ENCODE assay signal across 26 mouse cellular contexts in the genomic region with DNA sequence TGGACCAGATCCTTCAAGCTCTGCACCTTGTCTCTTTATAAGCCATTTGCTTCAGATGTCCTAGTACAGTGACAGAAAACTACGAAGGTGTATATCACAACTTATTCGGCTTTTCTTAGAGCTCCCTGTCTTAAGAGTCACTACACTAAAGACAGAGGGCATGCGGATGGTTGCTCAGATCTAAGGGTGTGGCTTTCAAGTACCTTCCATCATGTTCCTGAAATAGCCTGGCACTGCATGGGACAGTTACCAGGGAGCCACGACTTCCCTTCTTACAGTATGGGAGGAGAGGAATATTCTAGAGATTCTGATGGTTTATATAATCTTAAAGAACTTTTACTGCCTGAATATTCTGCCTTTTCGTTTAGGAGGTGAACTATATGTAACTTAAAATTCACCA.
DNase-seq lines count a peak whose midpoint lies in the region; ATAC-seq and TF ChIP-seq lines count a peak whose summit lies in the region.
"Had no signal": no experiment of that assay in that cellular context is flagged by ENCODE, and none has a peak within 500 bp of the region (broad histone marks: within the 10 kb centered on the region; RNA-seq: fewer than 3 reads in every experiment).

No protein-coding gene starts in this region.

- H3K9me3 ChIP-seq in heart, embryonic 11.5 days (replicated peaks; ENCODE audit: control insufficient read depth, low read length) = no peaks in the 10 kb centered on the region
- no peaks in the 10 kb centered on the region for H3K9me3 ChIP-seq in heart, embryonic 14.5 days (ENCODE audit: control insufficient read depth, low read length)
- H3K9me3 ChIP-seq in heart, embryonic 12.5 days (replicated peaks) = no peaks in the 10 kb centered on the region
- H3K9me3 ChIP-seq in heart, embryonic 16.5 days (replicated peaks; ENCODE audit: control insufficient read depth, low read length) = no peaks in the 10 kb centered on the region
- H3K9me3 ChIP-seq: embryonic facial prominence, embryonic 10.5 days; embryonic facial prominence, embryonic 12.5 days; forebrain, embryonic 10.5 days had no signal

- H3K4me3 ChIP-seq in heart, embryonic 11.5 days (ENCODE audit: low read depth, low read length) = no peak overlapping the region
- H3K4me3 ChIP-seq in heart, embryonic 14.5 days (ENCODE audit: control insufficient read depth in 1 of 2, insufficient read depth in 1 of 2, low read depth in 1 of 2, low read length in 2 of 2) = no peak overlapping the region
- H3K4me3 ChIP-seq in heart, embryonic 12.5 days = no peak overlapping the region
- H3K4me3 ChIP-seq in heart, embryonic 16.5 days (ENCODE audit: low read length) = no peak overlapping the region
- H3K4me3 ChIP-seq in embryonic fibroblast, embryonic 13.5 days (ENCODE audit: insufficient read depth, low read length) = no peak overlapping the region
- H3K4me3 ChIP-seq: embryonic facial prominence, embryonic 10.5 days; embryonic facial prominence, embryonic 12.5 days; erythroblast, embryonic 14.5 days; forebrain, embryonic 10.5 days; forebrain, embryonic 12.5 days had no signal

- H3K4me1 ChIP-seq in heart, embryonic 11.5 days (ENCODE audit: control insufficient read depth, insufficient read depth, low read length) = peaks cover 13% of the 10 kb centered on the region
- H3K4me1 ChIP-seq in heart, embryonic 14.5 days (ENCODE audit: control insufficient read depth in 2 of 2, insufficient read depth in 2 of 2, low read length in 2 of 2) = peaks cover 6 to 48% of the 10 kb centered on the region in 2 experiments
- H3K4me1 ChIP-seq in heart, embryonic 12.5 days (replicated peaks) = peaks cover 43% of the 10 kb centered on the region
- peaks cover 25% of the 10 kb centered on the region for H3K4me1 ChIP-seq in heart, embryonic 16.5 days (ENCODE audit: control insufficient read depth, insufficient read depth, low read length)
- peaks cover 19% of the 10 kb centered on the region for H3K4me1 ChIP-seq in embryonic fibroblast, embryonic 13.5 days (ENCODE audit: control insufficient read depth, insufficient read depth, low read length)
- H3K4me1 ChIP-seq: forebrain, embryonic 12.5 days had no signal

- no peak for ATAC-seq in heart, embryonic 11.5 days (replicated peaks; ENCODE audit: insufficient number of reproducible peaks, low FRiP score, low TSS enrichment)
- ATAC-seq in heart, embryonic 14.5 days (ENCODE audit: insufficient number of reproducible peaks, insufficient read depth, low FRiP score, low read depth) = no peak
- no peak for ATAC-seq in heart, embryonic 12.5 days (ENCODE audit: insufficient number of reproducible peaks, low FRiP score)
- peak; percentile 78; the same call in 1 of the 2 replicates for ATAC-seq in heart, embryonic 16.5 days (replicated peaks; ENCODE audit: extremely low read depth, insufficient read depth, low FRiP score)
- ATAC-seq: activated CD4-positive, CD25-positive, alpha-beta regulatory T cell, adult 4 months; CD4-positive, CD25-positive, alpha-beta regulatory T cell, adult 4 months; forebrain, embryonic 14.5 days; Patski had no signal

- H3K4me2 ChIP-seq in heart, embryonic 11.5 days = no peak overlapping the region
- H3K4me2 ChIP-seq in heart, embryonic 14.5 days (ENCODE audit: low read length) = peak overlapping the region; percentile 14; the same call in 1 of the 2 replicates
- H3K4me2 ChIP-seq in heart, embryonic 12.5 days = no peak overlapping the region
- H3K4me2 ChIP-seq in heart, embryonic 16.5 days (ENCODE audit: low read depth, low read length) = peak overlapping the region; percentile 19; the same call in 1 of the 2 replicates
- H3K4me2 ChIP-seq: embryonic facial prominence, embryonic 12.5 days; forebrain, embryonic 12.5 days had no signal

- no peaks in the 10 kb centered on the region for H3K27me3 ChIP-seq in heart, embryonic 11.5 days (ENCODE audit: control insufficient read depth, insufficient read depth, low read length)
- no peaks in the 10 kb centered on the region for H3K27me3 ChIP-seq in heart, embryonic 14.5 days (ENCODE audit: control insufficient read depth, insufficient read depth, low read length)
- H3K27me3 ChIP-seq in heart, embryonic 12.5 days (replicated peaks) = no peaks in the 10 kb centered on the region
- no peaks in the 10 kb centered on the region for H3K27me3 ChIP-seq in heart, embryonic 16.5 days (ENCODE audit: control insufficient read depth, insufficient read depth, low read length)
- H3K27me3 ChIP-seq: embryonic facial prominence, embryonic 12.5 days; forebrain, embryonic 12.5 days; Patski had no signal

- peak overlapping the region; percentile 12; the same call in 1 of the 2 replicates for H3K27ac ChIP-seq in heart, embryonic 11.5 days (ENCODE audit: low read depth, low read length)
- H3K27ac ChIP-seq in heart, embryonic 14.5 days (replicated peaks in 1 of 2; ENCODE audit: control insufficient read depth in 1 of 2, insufficient read depth in 1 of 2, low read depth in 2 of 2, low read length in 2 of 2) = no peak overlapping the region
- H3K27ac ChIP-seq in heart, embryonic 12.5 days (ENCODE audit: poor library complexity, severe bottlenecking) = no peak overlapping the region
- H3K27ac ChIP-seq in heart, embryonic 16.5 days (ENCODE audit: low read length) = no peak overlapping the region
- peak overlapping the region; percentile 78 for H3K27ac ChIP-seq in embryonic fibroblast, embryonic 13.5 days (ENCODE audit: insufficient read depth, low read length)
- H3K27ac ChIP-seq: embryonic facial prominence, embryonic 10.5 days; embryonic facial prominence, embryonic 12.5 days; forebrain, embryonic 10.5 days; forebrain, embryonic 12.5 days had no signal

- no peak for TF ChIP-seq CTCF in embryonic fibroblast, embryonic 13.5 days (IDR thresholded peaks at IDR 0.05; ENCODE audit: borderline replicate concordance, insufficient read depth, low read length)

- H3K36me3 ChIP-seq in heart, embryonic 11.5 days (ENCODE audit: control insufficient read depth, insufficient read depth, low read length) = no peaks in the 10 kb centered on the region
- H3K36me3 ChIP-seq in heart, embryonic 14.5 days (ENCODE audit: control insufficient read depth, insufficient read depth, low read length) = no peaks in the 10 kb centered on the region
- no peaks in the 10 kb centered on the region for H3K36me3 ChIP-seq in heart, embryonic 12.5 days
- H3K36me3 ChIP-seq in heart, embryonic 16.5 days (ENCODE audit: control insufficient read depth, insufficient read depth) = no peaks in the 10 kb centered on the region
- H3K36me3 ChIP-seq: embryonic facial prominence, embryonic 10.5 days; embryonic facial prominence, embryonic 12.5 days; forebrain, embryonic 10.5 days; forebrain, embryonic 12.5 days; G1E had no signal

- WGBS in heart, embryonic 11.5 days (ENCODE audit: insufficient replicate concordance) = 62% methylated on average over 5 of the region's 5 CpGs
- WGBS in heart, embryonic 14.5 days = 43% methylated on average over 5 of the region's 5 CpGs
- 56% methylated on average over 5 of the region's 5 CpGs for WGBS in heart, embryonic 12.5 days
- 48% methylated on average over 5 of the region's 5 CpGs for WGBS in heart, embryonic 16.5 days

- H3K9ac ChIP-seq in heart, embryonic 11.5 days (ENCODE audit: low read depth, low read length) = no peak overlapping the region
- no peak overlapping the region for H3K9ac ChIP-seq in heart, embryonic 14.5 days (ENCODE audit: low read length)
- no peak overlapping the region for H3K9ac ChIP-seq in heart, embryonic 12.5 days
- H3K9ac ChIP-seq in heart, embryonic 16.5 days (ENCODE audit: low read length) = no peak overlapping the region
- H3K9ac ChIP-seq: embryonic facial prominence, embryonic 12.5 days; forebrain, embryonic 12.5 days had no signal

- no peak for DNase-seq in heart, adult 11 months
- DNase-seq in heart, postnatal 4 days = no peak
- DNase-seq: adrenal gland, adult 8-10 months; adrenal gland, postnatal 14 days; adrenal gland, postnatal 36 days; B cell, adult 2 months; cerebellum, adult 11-12 months; cerebellum, adult 2 months; cerebellum, adult 9-10 months; cerebellum, postnatal 10 days; cerebellum, postnatal 25 days had no signal

- no peak for TF ChIP-seq POLR2A in embryonic fibroblast, embryonic 13.5 days (IDR thresholded peaks at IDR 0.05; ENCODE audit: low read depth, low read length)

Comparison
In these comparisons a context has a peak if more than half of its experiments do, and no peak if none do; other contexts are left out.
1. H3K27ac ChIP-seq: peak in heart, embryonic 11.5 days (single experiment) and embryonic fibroblast, embryonic 13.5 days (single experiment); none in heart, embryonic 14.5 days (0 of 2), heart, embryonic 12.5 days (single experiment) and heart, embryonic 16.5 days (single experiment).
2. H3K4me2 ChIP-seq: peak in heart, embryonic 14.5 days (single experiment) and heart, embryonic 16.5 days (single experiment); none in heart, embryonic 11.5 days (single experiment) and heart, embryonic 12.5 days (single experiment).